Mouse (Mus musculus): Measurements from ENCODE around the gene Adgre5.

The Adgre5 gene

GRCm38 (mm10) chr8:83740976-83741741 is at the start of gene Adgre5:
TSS of gene Adgre5 (minus strand) at chr8:83741326.
- DNase-seq (ENCODE audit: extremely low spot score, low spot score), result peak; percentile 64

DNA sequence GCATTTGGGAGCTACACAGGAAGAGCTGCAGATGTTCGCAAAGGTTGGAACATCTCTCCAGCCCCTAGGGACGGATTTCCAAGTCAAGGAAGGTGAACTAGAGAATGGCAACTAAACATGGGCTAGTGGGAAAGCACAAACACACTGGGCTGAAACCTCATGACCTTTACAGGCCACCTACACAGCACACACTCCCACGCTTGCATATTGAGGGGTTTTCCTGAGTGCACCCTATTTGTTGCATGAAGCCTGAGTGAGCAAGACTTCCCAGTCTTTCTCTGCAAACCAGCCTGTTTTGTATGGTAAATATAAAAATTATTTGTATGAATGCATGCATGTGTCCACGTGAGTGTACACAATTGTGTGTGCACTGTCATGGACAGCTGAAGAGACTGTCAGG is 48.7 kb upstream of the Adgre5 start:
- no peak for DNase-seq (ENCODE audit: extremely low spot score, low spot score)

- no peak for DNase-seq (ENCODE audit: extremely low spot score, low spot score)
Measured at GRCm38 (mm10) chr8:83785046-83785445, 43.9 kb upstream of the Adgre5 start.

DNA sequence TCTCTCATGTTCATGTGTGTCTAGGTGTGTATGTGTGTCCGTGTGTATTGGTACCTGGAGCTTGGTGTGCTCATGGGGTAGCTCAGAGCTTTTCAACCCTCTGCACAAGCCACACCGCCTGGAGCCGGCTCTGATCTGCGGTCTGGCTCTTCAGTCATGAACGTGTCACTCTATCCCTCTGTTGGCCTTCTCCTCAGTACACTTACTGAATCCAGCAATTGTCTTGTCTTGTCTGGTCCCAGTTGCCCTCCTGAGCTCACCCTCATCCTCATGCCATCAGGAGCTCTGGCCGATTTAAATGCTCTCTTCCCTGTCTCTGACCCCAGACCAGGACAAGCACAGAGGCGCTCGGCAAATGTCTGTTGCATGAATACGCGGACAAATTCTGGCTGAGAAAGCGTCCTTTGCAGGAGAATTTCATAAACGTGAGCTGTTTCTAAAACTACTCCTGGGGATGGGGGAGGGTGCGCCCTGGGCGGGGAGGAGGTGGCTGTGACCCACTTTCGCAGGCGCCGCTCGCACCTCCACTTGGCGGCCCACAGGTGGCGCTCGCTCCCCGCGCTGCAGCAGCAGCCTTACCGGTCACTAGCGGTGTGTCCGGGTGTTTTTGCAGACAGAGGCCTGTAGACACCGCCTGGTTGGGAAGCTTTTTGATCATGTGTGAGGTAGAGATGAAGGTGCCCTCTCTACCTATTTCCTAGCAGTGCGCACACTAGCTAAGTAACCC is 41.9 kb upstream of the Adgre5 start:
- DNase-seq (ENCODE audit: extremely low spot score, low spot score), result peak; percentile 80

DNA sequence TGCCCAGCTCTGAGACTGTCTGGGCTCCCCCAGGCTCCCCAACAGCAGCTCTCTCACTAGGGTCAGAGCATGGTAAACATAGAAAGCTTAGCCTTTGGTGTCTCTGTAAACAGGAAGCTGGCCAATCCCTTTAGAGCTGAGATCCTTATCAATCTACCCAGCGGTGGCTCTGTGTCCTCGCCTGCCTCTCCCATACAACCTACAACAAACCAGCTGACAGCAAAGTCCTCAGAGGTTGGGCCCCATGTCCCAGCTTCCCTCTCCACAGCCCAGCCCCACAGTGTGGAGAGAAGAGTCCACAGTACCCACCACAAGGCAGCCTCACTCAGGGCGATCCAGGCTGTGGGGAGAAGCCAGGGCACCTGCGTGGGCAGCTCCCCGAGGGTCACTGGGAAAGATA is 38.5 kb upstream of the Adgre5 start:
- DNase-seq (ENCODE audit: extremely low spot score, low spot score), result no peak

DNA sequence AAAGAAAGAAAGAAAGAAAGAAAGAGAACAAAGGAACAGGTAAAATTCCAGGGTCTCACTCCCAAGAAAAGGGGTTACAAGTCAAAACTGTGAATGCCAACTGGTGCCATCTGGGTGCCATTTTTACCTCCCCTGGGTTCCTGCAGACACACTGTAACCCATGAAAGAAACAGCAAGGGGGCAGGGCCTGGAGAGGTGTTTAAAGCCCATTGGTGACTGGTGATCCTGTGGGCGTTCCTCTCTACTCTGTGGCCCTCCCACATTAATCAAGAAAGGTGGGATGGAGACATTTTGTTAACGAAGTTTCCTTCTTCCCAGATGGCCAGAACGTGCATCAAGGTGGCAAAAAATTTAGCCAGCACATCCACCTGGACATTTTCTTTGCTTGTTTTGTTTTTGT is 36.9 kb upstream of the Adgre5 start:
- DNase-seq (ENCODE audit: extremely low spot score, low spot score), result no peak

GRCm38 (mm10) chr8:83776632-83777031 is 35.5 kb upstream of the Adgre5 start:
- DNase-seq (ENCODE audit: extremely low spot score, low spot score), result no peak

DNA sequence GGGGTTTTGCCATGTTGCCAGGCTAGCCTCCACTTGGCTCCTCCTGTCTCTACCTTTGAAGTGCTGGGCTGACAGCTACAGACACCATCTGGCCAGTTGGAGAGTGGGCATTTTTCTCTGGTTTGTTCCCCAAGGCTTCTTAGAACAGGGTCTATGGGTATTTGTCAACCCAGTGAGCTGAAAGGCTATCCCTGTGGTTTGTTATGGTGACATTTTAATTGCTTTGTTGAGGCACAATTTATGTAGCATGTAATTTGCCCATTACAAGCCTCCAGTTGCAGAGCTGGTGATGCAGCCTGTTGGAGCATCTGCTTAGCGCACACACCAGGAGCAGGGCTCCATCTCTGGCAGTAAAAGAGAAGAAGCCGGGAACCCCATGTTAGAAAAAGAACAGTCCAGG is 33.1 kb upstream of the Adgre5 start:
- DNase-seq (ENCODE audit: extremely low spot score, low spot score), result no peak

DNA sequence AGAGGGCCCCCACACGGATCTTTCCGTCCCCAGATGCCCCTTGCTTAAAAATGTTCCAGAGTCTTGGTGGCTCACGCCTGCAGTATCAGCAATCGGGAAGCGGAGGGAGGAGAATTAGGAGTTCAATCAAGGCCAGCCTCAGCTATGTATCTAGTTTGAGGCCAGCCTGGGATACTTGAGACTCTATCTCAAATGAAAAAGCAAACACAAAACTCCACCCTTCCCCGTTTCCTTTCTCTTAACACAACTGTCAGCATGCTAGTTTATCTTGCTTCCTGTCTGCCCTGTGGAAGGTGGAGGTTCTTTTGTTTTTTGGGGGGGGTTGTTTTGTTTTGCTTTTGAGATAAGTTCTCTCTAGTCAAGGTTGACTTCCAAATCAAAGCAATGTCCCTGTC is 32.3 kb upstream of the Adgre5 start:
- DNase-seq (ENCODE audit: extremely low spot score, low spot score), result no peak

DNA sequence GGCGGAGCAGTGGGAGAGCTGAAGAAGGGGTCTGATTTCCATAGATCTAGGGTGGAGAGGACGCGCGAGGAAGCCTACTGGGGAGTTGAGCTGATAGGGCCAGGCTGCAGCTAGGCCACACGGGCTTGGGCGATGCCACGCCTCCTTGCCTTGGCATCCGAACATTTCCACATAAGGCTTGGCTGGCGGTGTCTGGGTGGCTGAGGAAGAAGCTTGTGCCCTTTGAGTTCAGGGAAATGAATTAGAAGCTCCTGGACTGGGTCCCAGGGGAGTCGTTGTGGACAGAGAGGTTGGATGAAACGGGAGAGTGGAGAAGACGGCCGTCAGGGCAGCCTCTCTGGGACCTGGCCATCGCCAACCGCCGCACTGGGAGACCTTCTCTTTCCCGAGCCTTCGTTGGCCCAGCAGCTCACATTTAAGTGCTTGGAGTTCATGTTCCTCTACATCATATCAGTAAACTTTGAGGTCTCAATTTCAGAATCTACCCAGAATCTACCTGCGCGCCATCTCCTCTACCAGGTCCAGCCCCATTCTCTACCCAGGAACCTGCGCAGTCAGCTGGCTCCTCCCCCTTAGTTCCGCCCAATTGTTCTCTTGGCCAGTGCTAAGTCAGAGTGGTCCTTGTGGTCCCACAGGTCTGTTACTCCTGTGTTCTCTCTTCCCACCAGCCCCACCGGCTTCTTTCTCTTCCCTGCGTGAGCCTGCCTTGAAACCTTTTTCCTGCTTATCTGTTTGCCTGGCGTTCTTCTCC is 31.8 kb upstream of the Adgre5 start:
- peak; percentile 32 for DNase-seq (ENCODE audit: extremely low spot score, low spot score)

DNA sequence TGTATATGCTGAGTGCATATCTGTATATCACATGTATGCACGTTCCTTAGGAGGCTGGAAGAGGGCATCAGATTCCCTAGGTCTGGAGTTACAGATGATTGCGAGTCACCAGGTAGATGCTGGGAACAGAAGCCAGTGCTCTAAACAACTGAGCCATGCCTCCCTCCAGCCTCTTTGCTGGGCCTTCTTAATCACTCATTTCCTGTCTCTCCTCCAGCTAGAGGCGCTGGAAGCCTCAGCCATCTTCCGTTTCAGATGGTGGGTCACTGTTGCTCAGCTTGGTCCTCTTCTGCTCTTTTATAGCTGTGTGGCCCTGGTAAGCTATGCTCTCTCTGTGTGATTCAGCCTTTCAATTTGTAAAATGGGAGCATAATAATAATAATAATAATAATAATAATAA is 30.7 kb upstream of the Adgre5 start:
- DNase-seq (ENCODE audit: extremely low spot score, low spot score), result no peak

DNA sequence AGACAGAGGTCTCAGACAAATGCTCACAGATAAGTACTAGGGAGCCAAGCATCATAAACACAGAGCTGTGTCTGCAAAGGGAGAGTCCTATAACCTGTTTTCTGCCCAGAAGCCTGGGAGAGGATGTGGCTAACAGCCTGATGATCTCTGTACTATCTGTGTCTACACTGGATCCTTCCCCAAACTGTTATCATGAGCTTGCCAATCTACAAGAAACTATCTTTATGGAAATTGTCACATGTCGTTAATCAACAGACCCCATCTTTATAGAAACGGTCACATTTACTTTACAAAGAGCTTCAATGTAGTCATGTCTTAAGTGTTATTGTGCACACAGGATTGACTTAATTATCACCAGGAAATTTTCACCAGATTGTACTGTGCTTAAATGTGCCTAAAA is 29.5 kb upstream of the Adgre5 start:
- DNase-seq (ENCODE audit: extremely low spot score, low spot score), result no peak

DNA sequence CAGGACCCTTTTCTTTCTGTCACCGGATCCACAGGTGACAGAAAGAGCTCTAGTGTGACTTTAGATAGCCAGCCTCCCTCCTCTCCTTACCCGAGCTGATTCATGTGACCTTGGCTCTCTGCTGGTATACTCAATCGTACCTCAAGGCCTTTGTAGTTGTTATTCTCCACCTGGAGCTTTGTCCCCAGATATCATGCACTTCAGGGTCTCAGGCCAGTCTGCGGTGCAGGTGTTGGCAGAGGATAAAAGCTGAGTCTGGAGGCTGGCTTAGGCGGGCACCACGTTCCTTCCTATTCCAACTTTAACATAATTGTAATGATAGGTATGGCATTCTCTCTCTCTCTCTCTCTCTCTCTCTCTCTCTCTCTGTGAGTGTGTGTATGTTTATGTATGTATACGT is 28.6 kb upstream of the Adgre5 start:
- no peak for DNase-seq (ENCODE audit: extremely low spot score, low spot score)

- DNase-seq (ENCODE audit: extremely low spot score, low spot score), result no peak
Measured at GRCm38 (mm10) chr8:83768526-83768925, 27.4 kb upstream of the Adgre5 start.

DNA sequence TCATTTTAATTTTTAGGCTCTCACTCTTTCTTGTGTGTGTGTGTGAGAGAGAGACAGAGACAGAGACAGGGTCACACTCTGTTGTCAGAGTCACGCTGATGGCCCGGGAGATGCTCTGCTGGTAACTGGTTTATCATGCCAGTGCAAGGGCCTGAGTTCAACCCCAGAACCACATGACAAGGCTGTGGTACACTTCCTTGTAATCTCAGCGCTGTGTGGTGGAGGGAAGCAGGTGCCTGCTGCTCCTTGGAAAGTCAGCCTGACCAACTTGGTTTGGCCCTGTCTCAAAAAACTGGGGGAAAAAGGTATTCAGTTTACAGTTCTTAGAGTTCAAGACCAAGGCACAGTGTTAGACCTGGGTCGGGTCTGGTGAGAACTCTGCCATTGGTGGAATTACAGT is 26.3 kb upstream of the Adgre5 start:
- no peak for DNase-seq (ENCODE audit: extremely low spot score, low spot score)

- no peak for DNase-seq (ENCODE audit: extremely low spot score, low spot score)
Measured at GRCm38 (mm10) chr8:83765663-83766062, 24.5 kb upstream of the Adgre5 start.

GRCm38 (mm10) chr8:83764717-83765116 is 23.6 kb upstream of the Adgre5 start:
- DNase-seq (ENCODE audit: extremely low spot score, low spot score), result no peak

DNA sequence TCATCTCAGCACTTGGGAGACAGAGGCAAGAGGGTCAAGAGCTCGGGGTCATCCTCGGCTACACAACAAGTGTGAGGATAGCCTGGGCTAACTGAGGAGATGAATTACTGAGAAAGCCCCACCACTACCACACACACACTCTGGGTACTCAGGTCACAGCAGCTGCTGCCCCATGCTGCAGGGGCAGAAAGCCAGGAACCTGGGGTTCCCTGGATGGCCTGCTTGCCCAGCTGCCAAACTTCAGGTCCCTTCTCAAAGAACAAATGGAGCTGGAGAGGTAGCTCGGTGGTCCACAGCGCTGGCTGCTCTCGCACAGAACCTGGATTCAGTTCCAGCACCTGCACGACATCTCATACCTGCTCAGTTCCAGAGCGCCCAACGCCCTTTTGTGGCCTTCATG is 23.0 kb upstream of the Adgre5 start:
- DNase-seq (ENCODE audit: extremely low spot score, low spot score), result no peak

DNA sequence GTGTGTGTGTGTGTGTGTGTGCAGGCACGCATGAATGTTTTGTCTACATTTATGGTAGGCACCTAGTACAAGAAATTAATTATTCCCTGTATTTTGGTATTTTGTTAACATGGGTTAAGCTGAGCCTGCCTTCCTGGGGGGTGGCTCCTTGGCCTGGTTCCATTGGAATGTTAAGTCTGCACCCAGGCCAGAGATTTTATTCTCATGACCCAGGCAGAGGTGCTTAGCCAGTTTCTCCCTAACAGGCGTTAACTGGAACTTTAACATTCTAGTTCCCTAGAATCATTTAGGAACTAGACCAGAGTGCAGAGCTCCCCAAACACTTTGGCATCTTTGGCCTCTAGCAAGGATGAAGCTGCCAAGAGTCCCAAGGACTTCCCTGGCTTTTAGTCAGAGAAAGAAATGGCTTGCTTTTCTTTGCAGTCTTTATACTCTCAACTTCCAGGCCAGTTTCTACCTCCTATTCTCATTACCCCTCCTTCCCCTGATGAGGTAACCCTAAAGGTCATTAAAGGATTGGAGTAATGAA is 18.2 kb upstream of the Adgre5 start:
- DNase-seq (ENCODE audit: extremely low spot score, low spot score), result no peak

DNA sequence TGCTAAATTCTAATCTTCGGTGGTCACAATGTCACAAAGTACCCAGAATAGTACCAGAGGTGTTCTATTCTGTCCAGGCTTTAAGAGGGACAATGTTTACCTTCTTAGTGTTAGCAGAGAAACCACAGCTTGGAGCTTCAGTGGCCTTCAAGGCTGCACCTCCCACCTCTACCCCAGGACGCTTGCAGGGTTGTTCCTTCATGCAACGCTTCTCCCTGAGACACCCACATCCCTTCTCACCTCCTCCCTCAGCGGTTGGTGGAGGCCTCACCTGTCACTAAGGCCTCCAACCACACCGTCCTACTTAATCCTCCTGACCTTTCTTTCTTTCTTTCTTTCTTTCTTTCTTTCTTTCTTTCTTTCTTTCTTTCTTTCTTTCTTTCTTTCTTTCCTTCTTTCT is 17.2 kb upstream of the Adgre5 start:
- DNase-seq (ENCODE audit: extremely low spot score, low spot score), result no peak

DNA sequence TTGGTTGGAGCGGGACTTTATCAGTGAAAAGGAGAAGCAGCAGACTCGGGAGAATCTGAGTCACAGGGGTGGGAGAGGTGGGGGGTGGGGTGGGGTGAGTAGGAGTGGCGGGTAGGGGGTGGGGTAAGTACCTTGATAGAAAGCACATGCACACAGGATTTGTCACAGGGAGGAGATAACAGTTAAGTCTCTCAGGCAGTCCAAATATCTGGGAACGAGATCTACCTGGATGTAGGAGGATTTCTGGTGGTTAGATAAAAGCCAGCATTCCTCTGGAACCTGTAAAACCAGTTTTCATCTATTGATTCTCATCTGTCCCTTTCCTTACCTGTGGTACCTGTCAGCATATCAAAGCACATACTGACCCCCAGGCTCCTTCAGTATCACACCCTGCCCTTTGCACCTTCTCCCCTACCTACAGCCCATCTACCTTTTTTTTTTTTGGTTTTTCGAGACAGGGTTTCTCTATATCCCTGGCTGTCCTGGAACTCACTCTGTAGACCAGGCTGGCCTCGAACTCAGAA is 16.0 kb upstream of the Adgre5 start:
- no peak for DNase-seq (ENCODE audit: extremely low spot score, low spot score)

DNA sequence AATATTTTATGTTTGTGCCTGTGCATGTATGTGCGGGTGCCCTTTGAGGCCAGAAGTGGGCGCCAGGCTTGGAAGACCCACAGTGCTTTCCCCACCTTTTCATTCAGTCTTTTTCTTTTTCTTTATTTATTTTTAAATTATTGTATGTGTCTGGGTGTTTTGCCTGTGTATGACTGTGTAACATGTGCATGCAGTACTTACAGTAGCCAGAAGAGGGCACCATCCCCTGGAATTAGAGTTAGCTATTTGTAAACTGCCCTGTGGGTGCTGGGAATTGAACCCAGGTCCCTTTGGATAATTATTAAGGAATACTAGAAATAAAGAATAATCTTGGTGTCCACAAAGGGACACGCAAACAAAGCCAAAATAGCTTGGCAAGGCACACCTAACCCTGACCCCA is 15.1 kb upstream of the Adgre5 start:
- DNase-seq (ENCODE audit: extremely low spot score, low spot score), result no peak

All from neural tube, embryonic 10.5 days (tissue).